Mouse (Mus musculus) heart, adult 2 months (tissue): ENCODE measurements around the gene Ap1ar.

Source experiments
- CTCF ChIP-seq: fragments of 200-600 bp; IDR thresholded peaks from 2 replicates; pipeline ENCODE4 v1.8.1; 2022; ENCODE audit warnings: antibody characterized with exemption, mild to moderate bottlenecking, moderate library complexity
- POLR2A ChIP-seq: fragments of 200-500 bp; IDR thresholded peaks from 2 replicates; pipeline ENCODE4 v1.6.1; 2011; ENCODE audit warnings: mild to moderate bottlenecking, low read depth, low read length, control low read depth; ENCODE audit not compliant: insufficient read depth

DNA sequence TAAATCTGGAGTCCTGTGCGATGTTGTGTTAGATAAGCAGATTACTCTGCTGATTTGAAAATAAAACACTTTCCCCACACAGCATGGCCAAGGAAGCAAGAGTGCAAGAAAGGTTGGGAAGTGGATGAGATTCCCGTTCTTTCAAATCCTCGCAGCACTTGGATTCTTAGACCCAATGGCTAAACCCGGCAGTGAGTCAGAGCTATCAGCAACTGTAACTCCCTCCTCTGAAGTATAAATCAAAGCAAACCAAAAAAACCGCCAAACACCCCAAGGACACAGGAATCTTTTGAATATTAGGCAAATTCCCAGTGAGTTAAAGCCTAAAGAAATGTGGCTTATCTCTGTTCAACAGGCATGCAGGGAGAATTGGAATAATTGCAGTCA, 6.6 kb upstream of the Ap1ar start:
- TF ChIP-seq POLR2A (no peak), CTCF (no peak)
